Mouse (Mus musculus): ENCODE data around the gene Stxbp1.
A peak's percentile ranks its signal among the peaks of the same experiment; 100 is the strongest.

DNA sequence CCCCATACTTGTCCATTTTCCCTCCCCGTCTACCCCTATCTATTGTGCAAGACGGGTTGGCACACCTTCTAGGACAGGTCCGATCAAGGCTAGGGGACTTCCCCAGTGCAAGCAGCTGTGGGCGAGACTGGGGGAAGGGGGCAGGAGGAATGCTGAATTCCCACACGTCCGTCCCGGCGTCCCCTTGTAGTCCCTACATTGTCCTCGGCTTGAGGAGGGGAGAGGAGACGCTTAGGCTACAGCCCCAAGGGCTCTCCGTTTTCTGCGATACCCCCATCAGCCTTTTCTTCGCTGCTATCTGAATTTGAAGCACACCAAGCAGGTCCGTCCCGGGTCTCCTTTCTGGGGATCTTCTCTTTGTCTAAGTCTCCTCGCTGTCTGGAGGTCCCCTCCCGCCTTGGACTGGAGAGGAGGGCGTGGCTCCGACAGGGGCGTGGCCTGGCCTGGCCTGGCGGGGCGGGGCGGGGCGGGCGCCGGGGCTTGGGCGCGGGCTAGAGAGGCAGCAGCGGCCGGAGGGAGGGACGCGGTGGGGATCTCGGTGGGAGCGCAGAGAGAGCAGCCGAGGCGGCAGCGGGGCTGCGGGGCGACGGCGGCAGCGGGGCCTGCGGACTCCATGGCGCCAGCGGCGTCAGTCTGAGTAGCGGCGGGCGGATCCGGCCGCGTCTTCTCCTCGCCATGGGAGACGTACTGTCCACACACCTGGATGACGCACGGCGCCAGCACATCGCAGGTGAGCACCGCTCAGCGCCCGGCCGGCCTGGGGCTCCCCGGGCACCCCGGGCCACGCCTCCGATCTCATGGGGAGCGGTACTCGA is 28.8 kb upstream of the Stxbp1 start, which contains the start of gene Fam129b:
- TF ChIP-seq CTCF (IDR thresholded peaks at IDR 0.05; ENCODE audit: insufficient read depth, low read depth, low read length) (no peak), POLR2A (IDR thresholded peaks at IDR 0.05; ENCODE audit: insufficient read depth, low read depth, low read length) (peak; percentile 48; the same call in 1 of the 2 replicates)
